Mouse (Mus musculus) E14TG2a.4 (cell line): ENCODE measurements around the gene Syt1.

Experiments used
- H3K27me3 ChIP-seq: 2 replicates; pipeline ENCODE4 v1.6.1; 2014; ENCODE audit warnings: low read length, control low read depth; ENCODE audit not compliant: insufficient read depth
- H3K36me3 ChIP-seq: 2 replicates; pipeline ENCODE4 v1.6.1; 2014; ENCODE audit warnings: low read length, control low read depth; ENCODE audit not compliant: insufficient read depth
- H3K4me1 ChIP-seq: replicated peaks from 2 replicates; pipeline ENCODE4 v1.6.1; 2014; ENCODE audit warnings: low read depth, low read length, control low read depth
- H3K4me3 ChIP-seq: replicated peaks from 2 replicates; pipeline ENCODE4 v1.5.1; 2014; ENCODE audit warnings: mild to moderate bottlenecking, low read length
- H3K9me3 ChIP-seq: 2 replicates; pipeline ENCODE4 v1.6.1; 2014; ENCODE audit warnings: low read length, control low read depth
- CTCF ChIP-seq: conservative IDR thresholded peaks from 2 replicates; pipeline ENCODE4 v1.5.1; 2014; ENCODE audit warnings: low read length
- NANOG ChIP-seq: IDR thresholded peaks from 2 replicates; pipeline ENCODE4 v1.6.1; 2014; ENCODE audit warnings: borderline replicate concordance, low read length, mixed read lengths
- POU5F1 ChIP-seq: IDR thresholded peaks from 2 replicates; pipeline ENCODE4 v1.6.1; 2014; ENCODE audit warnings: low read length, borderline replicate concordance

Gene Syt1

DNA sequence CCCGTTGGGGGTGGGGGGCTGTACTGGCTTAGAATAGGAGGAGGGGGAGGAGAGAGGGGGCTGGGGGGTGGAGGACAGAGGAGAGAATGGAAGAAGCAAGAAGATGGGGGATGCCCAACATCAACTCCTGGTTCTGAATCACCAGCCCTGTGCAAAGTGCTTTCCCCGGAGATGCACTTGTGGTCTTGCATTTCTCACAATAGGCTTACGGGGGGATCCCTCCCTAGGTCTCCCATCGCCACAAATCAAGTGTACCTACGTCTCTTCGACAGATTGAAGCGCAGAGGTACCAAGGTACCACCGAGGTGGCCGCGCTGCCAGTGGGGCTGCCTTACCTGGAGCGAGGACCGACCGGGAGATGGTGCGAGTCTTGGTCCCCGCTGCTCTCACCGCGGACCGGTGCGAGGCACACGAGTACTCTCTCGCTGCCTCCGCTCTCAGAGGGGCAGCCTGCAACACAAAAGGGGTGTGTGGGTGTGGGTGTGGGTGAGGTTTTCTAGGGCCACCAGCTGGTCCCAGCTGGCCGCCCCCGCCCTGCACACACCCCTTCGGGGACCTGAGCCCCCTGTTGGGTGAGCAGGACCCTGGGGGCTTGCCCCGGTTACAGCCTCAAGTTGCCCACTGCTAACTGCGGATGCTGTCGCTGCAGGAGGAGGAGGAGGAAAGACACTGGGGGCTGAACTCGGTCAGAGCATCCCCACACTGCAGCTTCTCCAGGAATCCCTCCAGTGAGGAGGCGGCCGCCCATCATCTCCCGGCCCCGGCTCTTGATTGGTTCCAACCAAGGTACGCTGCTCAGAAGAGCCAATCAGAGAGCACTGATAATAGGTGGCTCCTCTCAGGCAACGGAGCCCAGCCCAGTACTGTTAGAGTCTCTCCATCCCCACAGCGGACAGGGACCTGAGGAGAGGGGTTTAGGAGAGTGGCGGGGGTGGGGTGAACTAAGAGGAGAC lies at the start of gene Syt1:
TSS of gene Syt1 (minus strand) at position 742 of the 953 bp plus-strand sequence.
- TF ChIP-seq POU5F1, result no peak
- TF ChIP-seq CTCF, result no peak
- no peak for TF ChIP-seq NANOG
- Histone ChIP-seq H3K27me3 (peaks cover 20% of the 10 kb centered on the region), H3K4me3 (peak within 1 kb of the TSS; percentile 81), H3K36me3 (no peaks in the 10 kb centered on the region), H3K9me3 (no peaks in the 10 kb centered on the region), H3K4me1 (peaks cover 18% of the 10 kb centered on the region)

GRCm38 (mm10) chr10:109056500-109056899 lies 45.7 kb upstream of the Syt1 start:
- H3K4me1 ChIP-seq, result no peaks in the 10 kb centered on the region
- TF ChIP-seq POU5F1 (no peak), CTCF (no peak), NANOG (no peak)
- no peaks in the 10 kb centered on the region for H3K27me3 ChIP-seq
- no peak overlapping the region for H3K4me3 ChIP-seq
- H3K36me3 ChIP-seq, result no peaks in the 10 kb centered on the region
- no peaks in the 10 kb centered on the region for H3K9me3 ChIP-seq

DNA sequence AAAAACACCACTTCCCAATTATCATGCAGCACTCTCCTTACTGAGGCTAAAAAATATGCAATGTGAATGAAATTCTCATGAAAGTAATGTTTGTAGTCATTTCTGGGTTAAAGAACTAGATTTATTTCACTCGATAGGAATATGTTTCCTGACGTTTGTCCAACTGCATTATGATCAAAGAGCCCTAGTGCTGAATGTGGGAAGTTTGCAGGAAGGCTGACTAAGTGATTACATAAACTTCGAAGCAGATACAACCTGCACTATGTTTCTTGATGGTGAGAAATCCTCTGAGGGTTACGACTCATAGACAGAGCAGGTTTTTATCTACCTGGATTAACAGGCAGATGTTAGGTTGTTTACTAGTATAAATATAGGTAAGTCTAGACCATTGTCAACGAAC lies 36.8 kb upstream of the Syt1 start:
- Histone ChIP-seq H3K9me3 (no peaks in the 10 kb centered on the region), H3K36me3 (no peaks in the 10 kb centered on the region), H3K27me3 (no peaks in the 10 kb centered on the region), H3K4me3 (no peak overlapping the region), H3K4me1 (no peaks in the 10 kb centered on the region)
- TF ChIP-seq NANOG (no peak), POU5F1 (no peak), CTCF (no peak)

DNA sequence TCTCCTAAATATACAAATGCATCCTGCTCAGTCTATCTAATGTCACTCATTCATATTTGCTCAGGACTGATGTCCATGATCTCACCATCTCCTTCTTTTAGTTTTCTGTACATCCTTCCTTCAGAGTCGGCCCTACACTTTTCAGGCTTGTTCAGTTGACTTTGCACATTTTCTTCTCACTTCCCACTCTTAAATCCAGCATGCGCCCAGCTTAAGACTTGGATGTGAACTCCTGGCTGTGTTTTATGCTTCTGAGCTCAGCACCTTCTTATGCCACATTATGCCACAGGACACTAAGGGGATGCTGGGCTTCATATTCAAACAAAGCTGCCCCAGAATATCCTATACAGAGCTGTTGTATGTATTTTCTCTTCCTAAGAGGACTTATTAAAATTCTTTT lies 36.2 kb upstream of the Syt1 start:
- TF ChIP-seq POU5F1 (no peak), CTCF (no peak), NANOG (no peak)
- H3K4me1 ChIP-seq, result no peaks in the 10 kb centered on the region
- no peaks in the 10 kb centered on the region for H3K9me3 ChIP-seq
- H3K4me3 ChIP-seq, result no peak overlapping the region
- no peaks in the 10 kb centered on the region for H3K27me3 ChIP-seq
- no peaks in the 10 kb centered on the region for H3K36me3 ChIP-seq

DNA sequence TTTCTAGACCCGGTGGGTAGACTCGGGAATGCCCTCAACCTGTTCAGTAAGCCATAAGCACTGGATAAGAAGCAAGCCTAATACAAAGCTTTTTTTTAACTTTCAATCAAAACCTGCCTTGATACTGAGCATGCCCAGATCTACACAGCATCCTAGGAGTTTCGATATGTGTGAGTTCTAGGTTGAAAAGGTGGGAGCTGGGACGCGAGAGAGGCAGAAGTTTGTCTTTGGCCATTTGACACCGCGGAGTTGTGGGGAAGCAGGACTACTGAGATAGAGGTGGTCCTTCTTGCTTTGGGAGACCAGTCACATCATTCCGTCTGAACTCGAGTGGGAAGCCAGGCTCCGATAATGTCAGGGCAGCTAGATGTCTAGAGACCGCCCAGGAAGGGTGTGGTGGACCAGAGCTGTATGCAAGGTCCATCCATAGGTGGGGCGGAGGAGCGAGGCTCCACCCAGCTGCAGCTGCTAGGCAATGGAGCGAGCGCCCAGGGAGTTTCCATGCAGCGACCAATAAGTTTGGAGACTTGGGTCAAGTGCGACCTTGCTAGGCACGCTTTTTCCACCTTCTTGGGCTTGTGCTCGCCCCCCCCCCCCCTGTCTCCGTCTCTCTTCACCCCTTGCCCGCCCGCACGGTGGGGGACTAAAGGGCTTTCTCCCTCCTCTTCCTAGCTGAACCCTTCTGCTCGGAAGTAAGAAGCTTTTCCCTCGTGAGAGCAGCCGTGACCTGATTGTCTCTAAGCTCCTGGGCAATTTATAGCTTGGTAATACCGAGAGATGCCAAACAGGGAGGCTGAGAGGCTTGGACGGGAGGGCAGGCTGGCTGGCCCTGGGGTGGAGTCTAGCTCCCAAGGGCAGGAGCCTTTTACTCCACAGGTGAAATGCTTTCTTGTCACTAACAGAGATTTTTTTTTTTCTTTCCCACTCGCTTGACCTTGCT lies 714 bp upstream of the Syt1 start:
- Histone ChIP-seq H3K4me1 (peaks cover 18% of the 10 kb centered on the region), H3K9me3 (no peaks in the 10 kb centered on the region), H3K27me3 (peaks cover 20% of the 10 kb centered on the region), H3K4me3 (peak overlapping the region; percentile 81), H3K36me3 (no peaks in the 10 kb centered on the region)
- TF ChIP-seq POU5F1, result no peak
- no peak for TF ChIP-seq NANOG
- no peak for TF ChIP-seq CTCF

DNA sequence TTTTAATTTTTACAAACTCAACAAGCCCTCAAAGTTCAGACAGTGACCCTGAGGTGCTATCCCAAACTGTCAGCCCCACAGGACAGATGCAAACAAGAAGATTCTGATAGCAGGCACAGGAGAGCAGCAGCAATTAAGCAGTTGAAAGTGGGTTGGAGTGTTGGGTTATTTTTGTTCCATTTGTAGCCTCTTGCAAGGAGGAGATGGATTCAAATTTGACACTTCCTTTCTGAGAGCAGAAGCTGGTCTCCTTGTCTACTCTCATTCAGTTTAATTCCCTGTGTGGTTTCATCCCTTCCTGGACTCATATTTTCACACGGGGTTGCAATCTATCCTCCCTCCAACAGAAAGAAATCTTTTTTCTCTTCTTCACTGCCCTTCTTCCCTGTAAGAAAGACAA lies 951 bp downstream of the Syt1 start:
- TF ChIP-seq NANOG, result no peak
- no peak for TF ChIP-seq POU5F1
- no peak for TF ChIP-seq CTCF
- Histone ChIP-seq H3K4me3 (no peak overlapping the region), H3K36me3 (no peaks in the 10 kb centered on the region), H3K27me3 (peaks cover 20% of the 10 kb centered on the region), H3K9me3 (no peaks in the 10 kb centered on the region), H3K4me1 (peaks cover 18% of the 10 kb centered on the region)

DNA sequence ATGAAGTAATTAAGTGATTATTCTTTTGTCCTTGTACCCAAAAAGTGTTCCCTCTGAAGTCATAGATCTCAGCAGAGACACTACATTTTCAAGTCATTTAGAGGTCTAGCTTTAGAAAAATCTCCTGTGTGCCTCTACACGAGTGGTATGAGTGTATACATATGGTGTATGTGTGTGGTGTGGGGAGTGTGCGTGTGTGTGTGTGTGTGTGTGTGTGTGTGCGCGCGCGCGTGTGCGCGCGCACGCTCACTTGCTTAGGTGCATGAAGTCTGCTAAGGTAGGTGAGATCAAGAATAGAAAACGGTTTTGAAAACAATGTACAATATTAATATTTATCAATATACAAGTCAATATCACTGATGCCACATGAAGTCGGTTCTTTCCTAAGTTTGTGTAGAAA lies 2.3 kb downstream of the Syt1 start:
- no peaks in the 10 kb centered on the region for H3K9me3 ChIP-seq
- H3K36me3 ChIP-seq, result no peaks in the 10 kb centered on the region
- H3K4me3 ChIP-seq, result no peak overlapping the region
- H3K4me1 ChIP-seq, result peaks cover 18% of the 10 kb centered on the region
- TF ChIP-seq CTCF (no peak), NANOG (no peak), POU5F1 (no peak)
- peaks cover 20% of the 10 kb centered on the region for H3K27me3 ChIP-seq

DNA sequence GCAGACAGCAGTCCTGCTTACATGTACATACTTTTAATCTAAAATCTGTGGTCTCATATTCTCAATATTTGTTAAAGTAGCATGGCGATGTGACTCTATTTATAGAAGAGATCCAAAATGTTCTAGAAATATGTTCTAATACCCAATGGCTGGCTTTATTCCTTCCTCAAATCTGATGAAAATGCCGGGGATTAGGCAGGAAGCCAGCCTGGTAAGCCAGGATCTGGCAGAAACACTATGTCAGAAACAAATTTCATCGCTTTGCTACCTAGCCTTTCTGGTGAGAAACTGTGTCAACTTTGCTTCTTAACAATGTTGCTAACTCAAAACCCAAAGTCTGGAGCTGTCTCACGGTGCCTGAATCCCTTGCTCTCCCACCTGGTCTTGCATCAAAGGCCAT lies 7.3 kb downstream of the Syt1 start:
- no peaks in the 10 kb centered on the region for H3K9me3 ChIP-seq
- H3K4me3 ChIP-seq, result no peak overlapping the region
- H3K4me1 ChIP-seq, result no peaks in the 10 kb centered on the region
- no peaks in the 10 kb centered on the region for H3K36me3 ChIP-seq
- H3K27me3 ChIP-seq, result no peaks in the 10 kb centered on the region
- TF ChIP-seq NANOG (no peak), POU5F1 (no peak)
